23 mouse cellular contexts compared by ENCODE assay signal in the genomic region with DNA sequence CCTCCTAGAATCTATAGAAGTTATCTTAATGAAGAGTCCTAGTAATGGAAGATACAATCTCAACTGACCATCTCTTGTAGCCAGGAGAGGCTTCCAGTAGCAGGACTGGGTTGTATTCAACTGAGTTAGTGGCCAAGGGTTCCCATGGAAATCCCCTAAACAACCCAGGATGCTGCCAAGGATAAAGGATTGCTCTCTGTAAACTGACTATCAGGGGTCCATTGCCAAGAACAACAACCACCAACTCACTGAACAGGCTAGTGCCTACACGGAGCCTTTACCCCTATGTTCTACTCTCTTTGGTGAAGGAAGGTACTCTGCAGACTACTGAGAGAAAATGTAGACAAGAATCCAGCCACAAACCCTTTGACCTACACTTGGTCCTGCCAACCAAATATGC. TPM values are rescaled to one million over a fixed set of nuclear protein-coding genes. Genes with fewer than 3 reads are reported as not detected.
A peak's percentile ranks its signal among the peaks of the same experiment; 100 is the strongest.
DNase-seq lines count a peak whose midpoint lies in the region; ATAC-seq lines count a peak whose summit lies in the region.
"Had no signal": no experiment of that assay in that cellular context is flagged by ENCODE, and none has a peak within 500 bp of the region (broad histone marks: within the 10 kb centered on the region; RNA-seq: fewer than 3 reads in every experiment).

No protein-coding gene starts in this region.

- WGBS in heart, embryonic 11.5 days (ENCODE audit: insufficient replicate concordance): 86% methylated on average over 1 of the region's 1 CpGs

- DNase-seq in heart, adult 11 months: peak; percentile 74
- peak; percentile 56 for DNase-seq in 3T3-L1 (ENCODE audit: low read depth, low spot score)
- DNase-seq in adipocyte (ENCODE audit: low spot score): peak; percentile 24
- no peak for DNase-seq in thymus, adult 18-20 months
- DNase-seq in ovary, postnatal 10 days (ENCODE audit: low spot score): no peak
- DNase-seq: adrenal gland, adult 2 months; adrenal gland, postnatal 10 days; adrenal gland, postnatal 25 days; cerebellum, adult 11 months; cerebellum, adult 18-20 months; cerebellum, adult 8-10 months; cerebellum, adult 9-11 months; cerebellum, postnatal 14 days; cerebellum, postnatal 36 days; embryo, embryonic 11 days; forebrain, postnatal 0 days had no signal

- no peak overlapping the region for H3K9ac ChIP-seq in heart, embryonic 11.5 days (ENCODE audit: low read depth, low read length)
- H3K9ac ChIP-seq: embryonic facial prominence, embryonic 13.5 days; embryonic facial prominence, embryonic 15.5 days; forebrain, embryonic 13.5 days; forebrain, embryonic 15.5 days; forebrain, postnatal 0 days had no signal

- no peaks in the 10 kb centered on the region for H3K9me3 ChIP-seq in heart, embryonic 11.5 days (replicated peaks; ENCODE audit: control insufficient read depth, low read length)
- H3K9me3 ChIP-seq: embryonic facial prominence, embryonic 13.5 days; embryonic facial prominence, embryonic 15.5 days; forebrain, embryonic 13.5 days; forebrain, embryonic 15.5 days had no signal

- H3K27me3 ChIP-seq in heart, embryonic 11.5 days (ENCODE audit: control insufficient read depth, insufficient read depth, low read length): no peaks in the 10 kb centered on the region
- H3K27me3 ChIP-seq: embryonic facial prominence, embryonic 13.5 days; embryonic facial prominence, embryonic 15.5 days; forebrain, embryonic 13.5 days; forebrain, embryonic 15.5 days had no signal

- no peak for ATAC-seq in heart, embryonic 11.5 days (replicated peaks; ENCODE audit: insufficient number of reproducible peaks, low FRiP score, low TSS enrichment)
- ATAC-seq: activated CD4-positive, CD25-positive, alpha-beta regulatory T cell, adult 4 months; forebrain, embryonic 13.5 days; forebrain, embryonic 15.5 days; forebrain, postnatal 0 days; Patski had no signal

- no peak overlapping the region for H3K27ac ChIP-seq in heart, embryonic 11.5 days (ENCODE audit: low read depth, low read length)
- H3K27ac ChIP-seq: embryonic facial prominence, embryonic 13.5 days; embryonic facial prominence, embryonic 15.5 days; forebrain, embryonic 13.5 days; forebrain, embryonic 15.5 days had no signal

- no peaks in the 10 kb centered on the region for H3K36me3 ChIP-seq in heart, embryonic 11.5 days (ENCODE audit: control insufficient read depth, insufficient read depth, low read length)
- H3K36me3 ChIP-seq: embryonic facial prominence, embryonic 13.5 days; embryonic facial prominence, embryonic 15.5 days; forebrain, embryonic 15.5 days had no signal

- no peak overlapping the region for H3K4me2 ChIP-seq in heart, embryonic 11.5 days
- H3K4me2 ChIP-seq: embryonic facial prominence, embryonic 13.5 days; embryonic facial prominence, embryonic 15.5 days; forebrain, embryonic 13.5 days; forebrain, embryonic 15.5 days had no signal

- no peaks in the 10 kb centered on the region for H3K4me1 ChIP-seq in heart, embryonic 11.5 days (ENCODE audit: control insufficient read depth, insufficient read depth, low read length)
- H3K4me1 ChIP-seq: embryonic facial prominence, embryonic 13.5 days; embryonic facial prominence, embryonic 15.5 days; forebrain, embryonic 13.5 days; forebrain, embryonic 15.5 days had no signal

- H3K4me3 ChIP-seq in heart, embryonic 11.5 days (ENCODE audit: low read depth, low read length): no peak overlapping the region
- H3K4me3 ChIP-seq: embryonic facial prominence, embryonic 13.5 days; embryonic facial prominence, embryonic 15.5 days; forebrain, embryonic 13.5 days; forebrain, embryonic 15.5 days had no signal

RNA-seq across cellular contexts. Expression of gene Rabgap1l, which starts 18.8 kb away (rescaled TPM):
- polyA plus RNA-seq in heart, embryonic 11.5 days (2014; fragmentation: Nextera tagmentation; extraction: Ambion mirVana): 53.5 and 58.1 TPM in 2 replicates

Comparison
In these comparisons a context has a peak if more than half of its experiments do, and no peak if none do; other contexts are left out.
1. DNase-seq: peak in heart, adult 11 months (single experiment), 3T3-L1 (single experiment) and adipocyte (single experiment); none in thymus, adult 18-20 months (0 of 2) and ovary, postnatal 10 days (single experiment).